Mouse (Mus musculus): ENCODE measurements at regions not wholly inside any gene's neighbourhood (a gene's known extent, or its start where the extent isn't known, plus 50 kb on each side); places are given as distances from the start of the nearest gene placed in this dataset.

DNA sequence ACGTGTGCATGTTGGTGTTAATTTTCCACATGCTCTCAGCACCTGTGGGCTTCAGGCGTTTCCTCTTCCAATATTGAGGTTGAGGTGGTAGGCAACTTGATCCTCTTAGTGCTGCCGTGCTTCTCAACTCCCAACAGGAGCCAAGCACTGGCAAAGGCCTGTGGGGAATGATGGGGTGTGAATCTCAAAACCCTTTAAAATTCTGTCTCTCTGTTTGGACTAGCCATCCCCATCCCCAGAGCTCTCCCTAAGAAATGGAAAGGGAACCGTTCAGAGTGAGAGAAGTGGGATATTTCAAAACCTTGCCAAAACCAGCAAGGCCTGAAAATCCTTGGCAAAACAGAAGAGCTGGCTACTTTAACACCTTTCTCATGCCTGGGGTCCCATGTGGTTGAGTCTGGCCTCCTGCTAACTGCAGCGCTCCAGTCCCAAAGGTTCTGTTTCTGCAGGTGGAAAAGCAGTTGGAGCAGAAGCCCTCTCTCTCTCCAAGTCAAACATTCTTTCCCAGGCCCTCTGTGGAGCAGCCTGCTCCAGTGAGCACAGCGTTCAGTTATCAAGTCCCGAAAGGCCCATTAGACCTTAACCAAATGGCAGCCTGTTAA, 360.4 kb upstream of the Nudt12 start:
- TF ChIP-seq CTCF (conservative IDR thresholded peaks at IDR 0.05; ENCODE audit: low read length) = no peak
- no peak for TF ChIP-seq POU5F1 (IDR thresholded peaks at IDR 0.05; ENCODE audit: borderline replicate concordance, low read length)
- no peak for TF ChIP-seq NANOG (IDR thresholded peaks at IDR 0.05; ENCODE audit: borderline replicate concordance, low read length)

Data from E14TG2a.4 (cell line).